Mouse (Mus musculus) kidney, postnatal 0 days (tissue): ENCODE measurements at regions not wholly inside any gene's neighbourhood (a gene's known extent, or its start where the extent isn't known, plus 50 kb on each side); places are given as distances from the start of the nearest gene placed in this dataset.

Experiments
- ATAC-seq: fragments of 200-750 bp; cut with Nextera tagmentation; replicated peaks from 2 replicates; pipeline ENCODE4 v1.8.0; 2017; ENCODE audit warnings: low read depth, moderate number of reproducible peaks, moderate TSS enrichment, moderate library complexity; ENCODE audit not compliant: low FRiP score
- DNase-seq: peaks from one replicate; pipeline ENCODE4 v3.0.0-alpha.2; 2016; ENCODE audit warnings: low spot score
- H3K27ac ChIP-seq: fragments of 300-500 bp; sonication (generic); 2 replicates; pipeline ENCODE4 v1.5.1; 2014; ENCODE audit warnings: mild to moderate bottlenecking
- H3K27me3 ChIP-seq: fragments of 300-500 bp; sonication (generic); 2 replicates; pipeline ENCODE4 v1.6.1; 2014; ENCODE audit warnings: low read length, mixed read lengths; ENCODE audit not compliant: insufficient read depth
- H3K36me3 ChIP-seq: fragments of 300-500 bp; sonication (generic); 2 replicates; pipeline ENCODE4 v1.6.1; 2014; ENCODE audit warnings: low read length, mixed read lengths; ENCODE audit not compliant: insufficient read depth
- H3K4me1 ChIP-seq: fragments of 300-500 bp; sonication (generic); replicated peaks from 2 replicates; pipeline ENCODE4 v1.6.1; 2014; ENCODE audit warnings: antibody characterized with exemption, low read length, mixed read lengths; ENCODE audit not compliant: insufficient read depth
- H3K4me2 ChIP-seq: fragments of 300-500 bp; sonication (generic); 2 replicates; pipeline ENCODE4 v1.6.1; 2014; ENCODE audit warnings: mild to moderate bottlenecking, low read length, moderate library complexity, mixed read lengths
- H3K4me3 ChIP-seq: fragments of 300-500 bp; sonication (generic); replicated peaks from 2 replicates; pipeline ENCODE4 v1.5.1; 2014; ENCODE audit warnings: low read depth, low read length
- H3K9ac ChIP-seq: fragments of 300-500 bp; sonication (generic); 2 replicates; pipeline ENCODE4 v1.6.1; 2014; ENCODE audit warnings: low read depth, low read length
- H3K9me3 ChIP-seq: fragments of 300-500 bp; sonication (generic); replicated peaks from 2 replicates; pipeline ENCODE4 v1.6.1; 2016; ENCODE audit warnings: low read length, inconsistent platforms, mixed read lengths
- CTCF ChIP-seq: IDR thresholded peaks from 2 replicates; pipeline ENCODE4 v1.5.1; 2016; ENCODE audit warnings: antibody characterized with exemption, low read depth, mild to moderate bottlenecking, moderate library complexity
- WGBS: fragments of 180-500 bp; shearing (Covaris S2); extraction: QIAGEN DNeasy Blood & Tissue Kit; methylation state at CpG from one replicate; pipeline ENCODE4 v1.1.7; 2014; 5-methylcytosine and 5-hydroxymethylcytosine counted together

GRCm38 (mm10) chrX:67061216-67061615, 412.1 kb downstream of the Slitrk2 start:
- Histone ChIP-seq H3K4me2 (no peak overlapping the region), H3K27me3 (no peaks in the 10 kb centered on the region), H3K36me3 (no peaks in the 10 kb centered on the region), H3K4me1 (no peaks in the 10 kb centered on the region), H3K9me3 (no peaks in the 10 kb centered on the region), H3K9ac (no peak overlapping the region), H3K4me3 (no peak overlapping the region), H3K27ac (no peak overlapping the region)
- DNase-seq (no peak), ATAC-seq (no peak)
- TF ChIP-seq CTCF: no peak
- WGBS: 55% methylated on average over 4 of the region's 4 CpGs

- Histone ChIP-seq H3K27me3 (no peaks in the 10 kb centered on the region), H3K4me3 (no peak overlapping the region), H3K36me3 (no peaks in the 10 kb centered on the region), H3K9ac (no peak overlapping the region), H3K9me3 (no peaks in the 10 kb centered on the region), H3K4me1 (no peaks in the 10 kb centered on the region), H3K4me2 (no peak overlapping the region), H3K27ac (no peak overlapping the region)
- 46% methylated on average over 1 of the region's 1 CpGs for WGBS
- TF ChIP-seq CTCF: no peak
- DNase-seq: peak; percentile 44
- no peak for ATAC-seq
Measured at GRCm38 (mm10) chrX:67062509-67063030, 413.5 kb downstream of the Slitrk2 start.

- 63% methylated on average over 3 of the region's 3 CpGs for WGBS
- Histone ChIP-seq H3K4me3 (no peak overlapping the region), H3K4me2 (no peak overlapping the region), H3K27ac (no peak overlapping the region), H3K4me1 (no peaks in the 10 kb centered on the region), H3K27me3 (no peaks in the 10 kb centered on the region), H3K9me3 (no peaks in the 10 kb centered on the region), H3K9ac (no peak overlapping the region), H3K36me3 (no peaks in the 10 kb centered on the region)
- no peak for ATAC-seq
- TF ChIP-seq CTCF: no peak
- DNase-seq: no peak
Measured at GRCm38 (mm10) chrX:67092395-67092794, 443.3 kb downstream of the Slitrk2 start.
